Mouse (Mus musculus) embryonic facial prominence, embryonic 12.5 days (tissue): Measurements from ENCODE around the gene Ap3d1. TPM values are rescaled to one million over a fixed set of nuclear protein-coding genes. Genes with fewer than 3 reads are reported as not detected.

Experiments used
- ATAC-seq: fragments of 200-750 bp; cut with Nextera tagmentation; 2 replicates; pipeline ENCODE4 v1.8.0; 2017; ENCODE audit not compliant: insufficient number of reproducible peaks, insufficient read depth, low FRiP score, low TSS enrichment
- H3K27ac ChIP-seq: fragments of 300-500 bp; sonication (generic); 2 replicates; pipeline ENCODE4 v1.5.1; 2016; ENCODE audit warnings: mild to moderate bottlenecking
- H3K27me3 ChIP-seq: fragments of 300-500 bp; sonication (generic); 2 replicates; pipeline ENCODE4 v1.6.1; 2016; ENCODE audit warnings: mild to moderate bottlenecking, moderate library complexity
- H3K36me3 ChIP-seq: fragments of 300-500 bp; sonication (generic); 2 replicates; pipeline ENCODE4 v1.6.1; 2016; ENCODE audit warnings: mild to moderate bottlenecking
- H3K4me1 ChIP-seq: fragments of 300-500 bp; sonication (generic); 2 replicates; pipeline ENCODE4 v1.6.1; 2016
- H3K4me2 ChIP-seq: fragments of 300-500 bp; sonication (generic); replicated peaks from 2 replicates; pipeline ENCODE4 v1.6.1; 2016; ENCODE audit warnings: mild to moderate bottlenecking, moderate library complexity
- H3K4me3 ChIP-seq: fragments of 300-500 bp; sonication (generic); 2 replicates; pipeline ENCODE4 v1.5.1; 2016; ENCODE audit warnings: mild to moderate bottlenecking
- H3K9ac ChIP-seq: fragments of 300-500 bp; sonication (generic); 2 replicates; pipeline ENCODE4 v1.6.1; 2016; ENCODE audit warnings: mild to moderate bottlenecking, moderate library complexity
- H3K9me3 ChIP-seq: fragments of 300-500 bp; sonication (generic); 2 replicates; pipeline ENCODE4 v1.6.1; 2016; ENCODE audit warnings: mild to moderate bottlenecking, moderate library complexity
- WGBS: fragments of 180-500 bp; shearing (Covaris S2); methylation state at CpG from one replicate; pipeline ENCODE4 v1.1.7; 2016; 5-methylcytosine and 5-hydroxymethylcytosine counted together
- polyA plus RNA-seq: library from polyadenylated mRNA; unstranded; fragments of >200 nt; fragmentation: Nextera tagmentation; extraction: Ambion mirVana; gene quantifications from 2 replicates; pipeline ENCODE4 v1.2.1, GENCODE M21; 2016

Ap3d1 gene
- polyA plus RNA-seq, 1 experiment from 2014 or later = 84.7 TPM

DNA sequence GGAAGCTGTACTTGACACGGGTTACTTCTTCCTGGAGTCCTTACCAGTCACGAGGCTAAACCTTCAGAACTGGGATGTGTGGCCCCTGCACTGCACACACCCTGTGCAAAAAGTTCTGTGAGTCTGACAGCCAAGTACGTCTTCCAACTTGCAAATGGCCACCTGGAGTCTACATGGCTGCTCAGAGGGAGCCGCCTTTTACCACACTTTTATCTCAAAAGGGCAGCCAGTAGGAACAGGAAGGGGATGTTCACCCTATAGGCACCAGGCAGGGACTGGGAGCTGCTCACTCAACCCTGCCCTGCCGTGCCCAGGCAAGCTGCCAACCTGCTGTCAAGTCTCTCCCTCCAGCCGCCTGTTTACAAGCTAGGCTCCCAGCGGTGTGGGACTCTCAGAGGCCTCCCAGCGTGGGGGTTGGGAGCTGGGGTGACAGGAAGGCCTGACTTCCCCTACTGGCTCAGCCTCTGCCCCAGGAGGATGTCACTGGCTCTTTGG lies 64.1 kb downstream of the Ap3d1 start, which contains the start of gene Mknk2:
TSS of gene Mknk2 (minus strand) at position 171 of the 495 bp plus-strand sequence.
- WGBS = 28% methylated on average over 8 of the region's 8 CpGs
- Histone ChIP-seq H3K9ac (peak within 1 kb of the TSS; percentile 78), H3K36me3 (0 out of 2 replicates have a peak, but pooled peaks cover 3% of the 10 kb centered on the region), H3K4me1 (peaks cover 42% of the 10 kb centered on the region), H3K27me3 (no peaks in the 10 kb centered on the region), H3K27ac (peak within 1 kb of the TSS; percentile 99), H3K9me3 (no peaks in the 10 kb centered on the region), H3K4me2 (peak within 1 kb of the TSS; percentile 83), H3K4me3 (peak within 1 kb of the TSS; percentile 97)
- no peak for ATAC-seq

DNA sequence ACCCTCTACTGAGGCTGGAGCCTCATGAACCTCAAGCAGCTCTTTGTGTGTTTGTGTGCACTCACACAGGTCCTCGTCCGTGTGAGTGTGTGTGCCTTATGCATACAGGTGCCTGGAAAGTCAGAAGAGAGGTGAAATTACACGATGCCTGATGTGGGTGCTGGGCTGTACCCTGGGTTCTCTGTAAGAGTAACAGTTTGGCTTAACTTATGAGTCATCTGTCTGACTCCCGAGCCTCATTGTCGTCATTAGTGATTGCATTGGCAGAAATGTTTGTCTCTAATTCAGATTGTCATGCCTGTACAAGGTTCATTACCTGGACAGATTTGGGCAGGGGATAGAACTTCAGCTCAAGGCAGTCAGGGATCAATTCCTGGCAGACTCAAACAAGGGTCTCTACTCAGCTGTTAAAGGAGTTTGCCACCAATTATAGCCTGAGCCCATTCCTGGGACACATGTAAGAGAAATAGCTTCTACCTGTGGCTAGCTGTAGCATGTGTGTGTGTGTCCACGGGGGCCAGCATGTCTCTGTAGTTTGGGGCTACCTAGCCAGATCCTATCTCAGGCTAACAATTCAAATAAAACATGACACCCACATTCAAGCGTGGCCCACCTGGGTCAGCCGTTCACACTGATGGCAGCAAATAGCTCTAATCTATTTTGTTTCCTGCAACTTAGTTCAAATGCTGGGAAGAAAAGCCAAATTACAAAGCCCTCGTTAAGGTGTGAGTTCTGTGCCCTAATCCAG lies 64.8 kb downstream of the Ap3d1 start:
- Histone ChIP-seq H3K36me3 (0 out of 2 replicates have a peak, but pooled peaks cover 10% of the 10 kb centered on the region), H3K4me1 (peaks cover 49% of the 10 kb centered on the region), H3K9ac (peak overlapping the region; percentile 78), H3K27ac (peak overlapping the region; percentile 99), H3K4me3 (peak overlapping the region; percentile 97), H3K9me3 (no peaks in the 10 kb centered on the region), H3K4me2 (peak overlapping the region; percentile 83), H3K27me3 (no peaks in the 10 kb centered on the region)
- ATAC-seq = no peak
- 29% methylated on average over 9 of the region's 9 CpGs for WGBS

DNA sequence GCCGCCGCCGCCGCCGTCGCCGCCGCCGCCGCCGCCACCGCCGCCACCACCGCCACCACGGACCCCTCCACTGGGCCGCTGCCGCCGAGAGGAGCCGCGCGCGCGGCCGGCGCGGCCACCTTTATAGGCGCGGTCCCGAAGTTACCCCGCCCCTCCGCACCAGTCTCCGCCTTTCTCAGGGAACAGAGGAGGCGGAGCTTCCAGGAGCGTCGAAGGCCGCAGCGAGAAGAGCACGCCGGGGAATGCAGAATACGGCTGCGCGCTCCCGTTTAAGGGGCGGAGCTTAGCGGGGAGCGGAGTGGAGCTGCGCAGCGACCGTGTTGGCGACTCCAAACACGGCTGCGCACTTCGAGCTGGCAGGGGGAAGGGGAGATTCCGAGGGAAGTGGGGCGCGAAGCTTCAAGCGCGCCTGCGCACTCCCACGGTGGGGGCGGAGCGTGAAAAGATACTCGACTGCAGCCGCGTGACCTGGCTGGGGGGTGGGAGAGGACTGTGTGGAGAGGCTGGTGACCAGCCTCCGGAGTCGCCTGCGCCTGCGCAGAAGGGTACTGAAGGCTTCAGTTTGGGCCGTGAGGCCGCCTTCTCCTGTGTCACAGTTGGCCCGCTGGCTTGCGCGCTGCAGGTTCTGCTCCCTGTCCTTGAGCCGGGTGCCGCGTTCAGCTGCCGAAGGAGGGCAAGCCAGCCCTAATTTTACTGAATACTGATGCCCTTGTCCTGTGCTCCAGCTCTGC lies 65.7 kb downstream of the Ap3d1 start:
- H3K9ac ChIP-seq = peak overlapping the region; percentile 97
- H3K4me3 ChIP-seq = peak overlapping the region; percentile 97
- H3K27ac ChIP-seq = peak overlapping the region; percentile 99
- under 1% methylated on average over 74 of the region's 78 CpGs for WGBS
- peaks cover 49% of the 10 kb centered on the region for H3K4me1 ChIP-seq
- peaks cover 19% of the 10 kb centered on the region for H3K36me3 ChIP-seq
- H3K9me3 ChIP-seq = no peaks in the 10 kb centered on the region
- peak overlapping the region; percentile 83 for H3K4me2 ChIP-seq
- ATAC-seq = peak; percentile 89
- H3K27me3 ChIP-seq = no peaks in the 10 kb centered on the region

DNA sequence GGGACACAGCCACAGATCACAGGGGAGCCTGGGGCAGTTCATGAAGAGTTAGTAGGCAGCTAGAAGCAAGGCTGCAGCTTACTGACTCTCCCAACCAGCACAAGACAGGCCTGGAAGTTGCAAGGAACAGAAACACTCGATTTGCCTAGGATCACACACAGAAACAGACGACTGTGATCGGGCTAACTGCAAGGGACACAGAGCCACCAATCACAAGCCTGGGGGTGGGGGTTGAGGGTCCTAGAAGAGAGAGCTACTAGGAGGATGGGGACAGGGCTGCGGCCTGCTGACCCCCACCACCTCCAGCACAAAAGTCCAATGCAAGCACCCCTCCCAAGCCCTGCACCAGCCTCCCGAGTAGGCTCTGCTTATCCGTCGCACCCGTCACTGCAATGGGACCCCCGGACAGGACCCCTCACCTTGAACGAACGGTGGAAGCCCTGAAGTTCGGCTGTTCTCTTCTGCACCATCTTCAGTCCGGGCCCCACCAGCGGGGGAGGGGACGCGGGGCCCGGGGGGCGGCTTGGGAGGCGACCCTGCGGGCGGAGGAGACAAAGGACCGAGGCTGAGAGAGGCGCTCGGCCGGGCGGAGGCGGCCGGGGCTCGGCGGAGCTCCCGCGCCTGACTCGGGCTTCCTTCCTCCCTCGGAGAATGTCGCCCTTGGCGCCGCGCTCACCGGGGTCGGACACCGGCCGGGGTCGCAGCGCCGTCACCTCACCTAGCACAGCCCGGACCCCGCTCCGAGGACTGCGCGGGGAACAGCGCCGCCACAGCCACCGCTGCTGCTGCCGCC lies 66.5 kb downstream of the Ap3d1 start:
- no peaks in the 10 kb centered on the region for H3K27me3 ChIP-seq
- peak overlapping the region; percentile 97 for H3K9ac ChIP-seq
- ATAC-seq = 0 out of 2 replicates have a peak, but pooled peaks have one; percentile 3
- H3K4me1 ChIP-seq = peaks cover 49% of the 10 kb centered on the region
- H3K4me3 ChIP-seq = peak overlapping the region; percentile 97
- no peaks in the 10 kb centered on the region for H3K9me3 ChIP-seq
- peaks cover 27% of the 10 kb centered on the region for H3K36me3 ChIP-seq
- H3K4me2 ChIP-seq = peak overlapping the region; percentile 83
- peak overlapping the region; percentile 83 for H3K27ac ChIP-seq
- under 1% methylated on average over 45 of the region's 54 CpGs for WGBS

DNA sequence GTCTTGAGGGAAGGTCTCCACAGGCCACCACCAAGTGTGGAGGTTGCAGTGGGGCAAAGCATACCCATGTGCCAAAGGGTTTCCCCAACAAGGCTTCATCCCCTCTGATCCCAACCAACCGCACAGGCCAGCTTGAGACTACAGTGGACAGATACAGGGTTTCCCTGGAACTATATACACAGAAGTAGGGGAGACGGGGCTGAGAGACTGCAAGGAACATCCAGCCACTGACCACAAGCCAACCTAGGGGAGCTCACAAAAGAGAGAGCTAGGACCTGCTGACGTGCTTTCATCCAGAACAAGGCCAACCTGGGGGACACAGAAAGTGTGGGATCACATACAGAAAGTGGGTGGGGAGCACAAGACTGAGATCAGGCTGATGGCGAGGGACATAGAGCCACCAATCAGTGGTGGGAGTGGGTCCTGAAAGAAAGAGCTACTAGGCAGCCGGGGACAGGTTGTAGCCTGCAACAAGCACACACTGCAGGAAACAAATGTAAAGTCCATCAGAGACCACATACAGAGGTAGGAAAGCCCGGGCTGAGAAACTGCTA lies 67.1 kb downstream of the Ap3d1 start:
- Histone ChIP-seq H3K4me1 (peaks cover 49% of the 10 kb centered on the region), H3K4me2 (peak overlapping the region; percentile 83), H3K9ac (peak overlapping the region; percentile 97), H3K36me3 (peaks cover 33% of the 10 kb centered on the region), H3K9me3 (no peaks in the 10 kb centered on the region), H3K27ac (peak overlapping the region; percentile 83), H3K27me3 (no peaks in the 10 kb centered on the region), H3K4me3 (peak overlapping the region; percentile 97)
- no peak for ATAC-seq
- WGBS = 20% methylated on average over 6 of the region's 6 CpGs

DNA sequence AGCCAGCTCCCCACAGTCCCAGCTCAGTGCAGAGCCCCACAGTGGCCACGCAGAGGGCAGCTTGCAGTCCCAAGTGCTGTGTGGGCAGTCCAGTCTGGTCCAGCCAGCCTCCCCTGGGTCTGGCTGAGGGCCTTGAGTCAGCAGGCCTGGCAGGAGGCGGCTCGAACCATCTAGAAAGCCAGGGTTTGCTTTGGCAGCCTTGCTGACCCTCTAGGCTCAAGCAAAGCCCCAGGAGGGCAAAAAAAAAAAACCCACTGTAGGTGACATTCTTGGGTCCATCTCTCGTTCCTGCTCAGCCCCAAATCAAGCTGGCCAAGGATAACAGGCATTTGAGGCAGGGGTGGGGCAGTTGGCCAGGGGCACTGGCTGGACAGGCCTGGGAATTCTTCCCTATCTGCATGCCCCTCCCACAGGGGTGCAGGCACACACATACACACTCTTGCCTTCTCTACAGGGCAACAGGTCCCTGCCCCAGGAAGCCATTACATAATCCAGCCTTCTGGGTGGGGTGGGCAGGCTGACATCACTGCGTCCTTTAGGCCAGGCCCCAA lies 67.8 kb downstream of the Ap3d1 start:
- Histone ChIP-seq H3K4me1 (peaks cover 49% of the 10 kb centered on the region), H3K4me3 (peak overlapping the region; percentile 97), H3K27me3 (no peaks in the 10 kb centered on the region), H3K9me3 (no peaks in the 10 kb centered on the region), H3K27ac (no peak overlapping the region), H3K36me3 (peaks cover 40% of the 10 kb centered on the region), H3K4me2 (peak overlapping the region; percentile 83), H3K9ac (peak overlapping the region; percentile 97)
- 67% methylated on average over 5 of the region's 5 CpGs for WGBS
- no peak for ATAC-seq

DNA sequence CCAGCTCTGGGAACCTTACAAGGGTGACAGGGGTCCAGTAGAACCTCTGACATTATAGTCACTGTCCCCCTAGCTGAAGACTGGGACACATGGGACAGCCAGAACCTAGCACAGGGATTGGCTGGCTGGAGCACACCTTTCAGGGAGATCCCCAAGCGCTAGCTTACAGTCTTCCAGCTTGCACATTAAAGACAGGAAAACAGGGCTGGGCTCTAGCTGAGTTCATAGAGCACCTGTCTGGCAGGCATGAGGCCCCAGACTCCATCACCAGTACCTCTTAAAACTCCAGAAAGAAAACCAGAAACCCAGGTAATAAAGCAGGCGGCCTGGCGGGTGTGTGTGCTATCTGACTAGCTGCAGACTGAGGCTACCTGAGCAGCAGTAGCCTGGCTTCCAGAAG lies 68.4 kb downstream of the Ap3d1 start:
- ATAC-seq = no peak
- Histone ChIP-seq H3K36me3 (peaks cover 46% of the 10 kb centered on the region), H3K4me2 (peak overlapping the region; percentile 83)

DNA sequence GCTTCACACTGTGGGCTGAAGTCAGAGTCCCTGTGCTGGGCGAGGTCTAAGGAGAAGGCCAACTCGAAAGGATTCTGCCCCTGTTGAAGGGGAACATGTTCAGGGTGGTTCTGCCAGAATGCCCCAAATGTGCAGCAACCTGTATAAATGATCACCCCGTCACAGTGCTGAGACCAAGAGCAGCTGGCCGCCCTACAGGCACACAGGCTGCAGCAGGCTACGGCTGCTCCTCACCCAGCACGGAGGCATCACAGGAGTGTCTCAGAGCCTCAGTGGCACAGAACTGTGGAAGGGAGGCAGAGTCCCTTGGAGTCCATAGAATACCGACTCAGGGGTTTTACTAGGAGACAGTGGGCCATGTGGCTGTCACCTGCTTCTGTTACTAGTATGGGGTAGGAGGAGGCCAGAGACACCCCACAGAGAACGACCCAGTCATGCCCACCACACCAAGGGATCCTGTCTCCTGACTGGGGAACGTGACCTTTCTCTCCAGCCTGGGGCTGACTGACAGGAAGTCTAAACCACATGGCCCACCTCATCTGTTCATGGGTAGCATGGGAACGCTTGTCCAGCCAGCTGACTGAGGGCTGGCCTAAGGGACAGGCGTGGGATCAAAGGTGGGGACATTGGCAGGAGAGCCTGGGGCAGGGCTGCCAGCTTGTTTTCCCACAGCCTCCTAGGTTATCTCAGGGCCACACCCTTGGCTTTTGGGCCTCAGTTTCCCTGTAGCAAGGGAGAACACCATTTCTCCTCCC lies 70.0 kb downstream of the Ap3d1 start:
- Histone ChIP-seq H3K9ac (no peak overlapping the region), H3K27ac (no peak overlapping the region), H3K4me2 (no peak overlapping the region), H3K9me3 (no peaks in the 10 kb centered on the region), H3K36me3 (peaks cover 62% of the 10 kb centered on the region), H3K27me3 (no peaks in the 10 kb centered on the region), H3K4me3 (no peak overlapping the region), H3K4me1 (peaks cover 30% of the 10 kb centered on the region)
- ATAC-seq = no peak
- 77% methylated on average over 11 of the region's 11 CpGs for WGBS

More for the DNA sequence above, 68.4 kb downstream of the Ap3d1 start:
- H3K9me3 ChIP-seq = no peaks in the 10 kb centered on the region
- peak overlapping the region; percentile 97; the same call in 1 of the 2 replicates for H3K9ac ChIP-seq
- H3K4me3 ChIP-seq = peak overlapping the region; percentile 97; the same call in 1 of the 2 replicates
- no peaks in the 10 kb centered on the region for H3K27me3 ChIP-seq
- H3K27ac ChIP-seq = no peak overlapping the region
- H3K4me1 ChIP-seq = peaks cover 46% of the 10 kb centered on the region
- 91% methylated on average over 3 of the region's 3 CpGs for WGBS

DNA sequence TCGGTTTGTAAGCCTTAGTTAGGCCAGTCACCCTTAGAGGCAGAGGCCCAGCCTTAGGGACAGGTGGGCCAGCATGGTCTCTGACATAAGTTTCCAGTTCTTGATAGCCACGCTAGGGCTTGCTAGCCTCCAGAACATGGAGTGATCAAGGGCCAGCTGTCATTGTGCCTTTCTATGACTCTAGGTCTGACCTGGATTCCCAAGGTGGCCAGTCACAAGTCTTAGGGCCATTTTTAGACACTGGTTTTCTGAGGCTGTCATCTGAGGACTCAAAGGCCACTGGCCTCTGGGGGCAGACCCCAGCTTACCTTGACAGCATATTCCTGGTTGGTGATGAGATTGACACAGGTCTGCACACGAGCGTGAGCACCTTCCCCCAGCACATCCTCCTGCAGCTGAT lies 70.8 kb downstream of the Ap3d1 start:
- H3K36me3 ChIP-seq = peaks cover 70% of the 10 kb centered on the region
- no peak overlapping the region for H3K4me3 ChIP-seq
- WGBS = 89% methylated on average over 4 of the region's 4 CpGs

DNA sequence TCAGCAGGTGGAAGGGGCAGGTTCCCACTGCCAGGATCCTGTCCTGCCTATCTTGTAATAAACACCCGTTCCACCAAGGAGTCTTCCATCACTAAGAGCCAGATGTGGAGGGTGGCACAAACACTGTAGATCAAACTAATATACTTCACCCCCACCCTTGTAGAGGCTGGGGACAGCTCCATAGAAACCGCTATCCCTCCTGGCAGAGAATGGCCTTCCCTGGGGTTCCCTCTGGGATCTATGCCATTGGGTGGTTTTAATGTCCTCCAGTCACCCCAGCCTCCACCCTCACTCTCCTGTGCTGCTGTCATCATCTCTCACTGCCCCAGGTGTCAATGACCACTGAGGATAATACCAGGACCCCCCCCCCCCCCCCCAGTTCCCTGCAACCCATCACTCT lies 71.5 kb downstream of the Ap3d1 start:
- H3K4me1 ChIP-seq = peaks cover 28% of the 10 kb centered on the region
- H3K4me2 ChIP-seq = no peak overlapping the region
- ATAC-seq = no peak
- no peaks in the 10 kb centered on the region for H3K9me3 ChIP-seq
- H3K4me3 ChIP-seq = no peak overlapping the region
- H3K27ac ChIP-seq = no peak overlapping the region
- H3K36me3 ChIP-seq = peaks cover 77% of the 10 kb centered on the region
- H3K9ac ChIP-seq = no peak overlapping the region
- 94% methylated on average over 2 of the region's 2 CpGs for WGBS
- H3K27me3 ChIP-seq = no peaks in the 10 kb centered on the region

More for the DNA sequence above, 70.8 kb downstream of the Ap3d1 start:
- Histone ChIP-seq H3K4me1 (peaks cover 28% of the 10 kb centered on the region), H3K9me3 (no peaks in the 10 kb centered on the region), H3K4me2 (no peak overlapping the region), H3K27me3 (no peaks in the 10 kb centered on the region), H3K27ac (no peak overlapping the region), H3K9ac (no peak overlapping the region)
- no peak for ATAC-seq
